Mouse (Mus musculus) testis, adult 2 months (tissue): ENCODE measurements around the gene Crot. TPM values are rescaled to one million over a fixed set of nuclear protein-coding genes. Genes with fewer than 3 reads are reported as not detected.

Experiments used
- H3K27ac ChIP-seq: fragments of 200-500 bp; 2 replicates; pipeline ENCODE4 v1.5.1; 2012; ENCODE audit warnings: low read depth, low read length; ENCODE audit not compliant: control insufficient read depth, insufficient read depth
- H3K27me3 ChIP-seq: fragments of 200-500 bp; 2 replicates; pipeline ENCODE4 v1.6.1; 2012; ENCODE audit warnings: mild to moderate bottlenecking, low read length, moderate library complexity; ENCODE audit not compliant: control insufficient read depth, insufficient read depth
- H3K36me3 ChIP-seq: fragments of 200-500 bp; 2 replicates; pipeline ENCODE4 v1.6.1; 2012; ENCODE audit warnings: mild to moderate bottlenecking, low read length; ENCODE audit not compliant: control insufficient read depth, insufficient read depth
- H3K4me1 ChIP-seq: fragments of 200-500 bp; 2 replicates; pipeline ENCODE4 v1.6.1; 2012; ENCODE audit warnings: low read length; ENCODE audit not compliant: control insufficient read depth, insufficient read depth
- H3K4me3 ChIP-seq: fragments of 200-500 bp; 2 replicates; pipeline ENCODE4 v1.5.1; 2012; ENCODE audit warnings: low read depth, mild to moderate bottlenecking, low read length, moderate library complexity, mixed read lengths; ENCODE audit not compliant: control insufficient read depth
- CTCF ChIP-seq: fragments of 200-500 bp; IDR thresholded peaks from 2 replicates; pipeline ENCODE4 v1.5.1; 2012; ENCODE audit warnings: low read depth, mild to moderate bottlenecking, inconsistent platforms, low read length, moderate library complexity; ENCODE audit not compliant: control insufficient read depth, insufficient read depth, insufficient replicate concordance
- POLR2A ChIP-seq: fragments of 200-500 bp; IDR thresholded peaks from 2 replicates; pipeline ENCODE4 v1.6.1; 2012; ENCODE audit warnings: low read depth, mild to moderate bottlenecking, inconsistent platforms, low read length, moderate library complexity; ENCODE audit not compliant: control insufficient read depth
- polyA plus RNA-seq: library from polyadenylated mRNA; depleted of rRNA; stranded (reverse); fragments of >200 nt; gene quantifications from 2 replicates; pipeline ENCODE4 v1.2.3, GENCODE M21; 2012

Gene Crot
- polyA plus RNA-seq, 1 experiment: 3.8 TPM

GRCm38 (mm10) chr5:9039978-9040377 lies 42.9 kb upstream of the Crot start:
- Histone ChIP-seq H3K4me3 (no peak overlapping the region), H3K27me3 (no peaks in the 10 kb centered on the region), H3K36me3 (no peaks in the 10 kb centered on the region), H3K4me1 (no peaks in the 10 kb centered on the region), H3K27ac (no peak overlapping the region)
- TF ChIP-seq POLR2A (no peak), CTCF (no peak)

GRCm38 (mm10) chr5:9037292-9037691 lies 40.2 kb upstream of the Crot start:
- Histone ChIP-seq H3K27me3 (no peaks in the 10 kb centered on the region), H3K27ac (no peak overlapping the region), H3K4me1 (no peaks in the 10 kb centered on the region), H3K4me3 (no peak overlapping the region), H3K36me3 (no peaks in the 10 kb centered on the region)
- no peak for TF ChIP-seq CTCF
- TF ChIP-seq POLR2A: no peak

- no peak for TF ChIP-seq CTCF
- TF ChIP-seq POLR2A: no peak
- H3K27ac ChIP-seq: no peak overlapping the region
- H3K36me3 ChIP-seq: no peaks in the 10 kb centered on the region
- no peaks in the 10 kb centered on the region for H3K4me1 ChIP-seq
- no peaks in the 10 kb centered on the region for H3K27me3 ChIP-seq
- H3K4me3 ChIP-seq: no peak overlapping the region
These were observed 38.3 kb upstream of the Crot start for GRCm38 (mm10) chr5:9035457-9035856.

GRCm38 (mm10) chr5:9034535-9034934 lies 37.4 kb upstream of the Crot start:
- no peak for TF ChIP-seq CTCF
- no peak for TF ChIP-seq POLR2A
- Histone ChIP-seq H3K27me3 (no peaks in the 10 kb centered on the region), H3K36me3 (no peaks in the 10 kb centered on the region), H3K4me3 (no peak overlapping the region), H3K4me1 (no peaks in the 10 kb centered on the region), H3K27ac (no peak overlapping the region)

GRCm38 (mm10) chr5:9033843-9034242 lies 36.7 kb upstream of the Crot start:
- Histone ChIP-seq H3K4me3 (no peak overlapping the region), H3K4me1 (no peaks in the 10 kb centered on the region), H3K27ac (no peak overlapping the region), H3K36me3 (no peaks in the 10 kb centered on the region), H3K27me3 (no peaks in the 10 kb centered on the region)
- TF ChIP-seq POLR2A: no peak
- TF ChIP-seq CTCF: no peak

GRCm38 (mm10) chr5:9032641-9033040 lies 35.5 kb upstream of the Crot start:
- H3K27me3 ChIP-seq: no peaks in the 10 kb centered on the region
- H3K27ac ChIP-seq: no peak overlapping the region
- no peaks in the 10 kb centered on the region; the same call in 1 of the 2 replicates for H3K4me1 ChIP-seq
- H3K4me3 ChIP-seq: no peak overlapping the region
- TF ChIP-seq POLR2A: no peak
- no peak for TF ChIP-seq CTCF
- no peaks in the 10 kb centered on the region for H3K36me3 ChIP-seq

- no peak overlapping the region for H3K27ac ChIP-seq
- H3K36me3 ChIP-seq: no peaks in the 10 kb centered on the region
- no peak for TF ChIP-seq CTCF
- TF ChIP-seq POLR2A: no peak
- no peaks in the 10 kb centered on the region for H3K27me3 ChIP-seq
- no peak overlapping the region for H3K4me3 ChIP-seq
- no peaks in the 10 kb centered on the region; the same call in 1 of the 2 replicates for H3K4me1 ChIP-seq
These were observed 35.0 kb upstream of the Crot start for GRCm38 (mm10) chr5:9032101-9032590.
